Comparison of ENCODE assay signal across 22 mouse cellular contexts in the genomic region with DNA sequence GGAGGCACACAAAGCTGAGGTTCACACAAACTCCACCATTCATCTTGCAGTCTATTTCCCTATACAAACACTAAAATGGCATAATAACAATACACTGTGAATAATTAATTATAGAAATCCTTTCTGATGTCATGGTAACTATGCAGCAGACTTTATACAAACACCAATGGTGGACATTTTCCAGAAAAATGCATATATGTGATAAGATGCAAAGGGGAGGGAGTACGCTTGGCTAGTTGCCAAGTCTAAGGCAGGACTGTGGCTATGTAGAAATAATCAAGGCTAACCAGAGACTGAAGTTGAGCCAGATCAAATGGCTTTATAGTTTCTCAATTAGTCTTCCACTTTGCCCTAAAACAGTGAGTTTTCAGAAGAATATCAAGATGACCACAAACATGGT.
"Had no signal": no experiment of that assay in that cellular context is flagged by ENCODE, and none has a peak within 500 bp of the region (broad histone marks: within the 10 kb centered on the region; RNA-seq: fewer than 3 reads in every experiment).

No protein-coding gene starts in this region.

- ATAC-seq: intestine, postnatal 0 days; liver, postnatal 0 days; midbrain, embryonic 13.5 days had no signal

- H3K9me3 ChIP-seq: limb, embryonic 15.5 days had no signal

- H3K9ac ChIP-seq: limb, embryonic 12.5 days; limb, embryonic 15.5 days; liver, embryonic 14.5 days; liver, postnatal 0 days; midbrain, embryonic 13.5 days; neural tube, embryonic 12.5 days; neural tube, embryonic 15.5 days had no signal

- H3K4me3 ChIP-seq: limb, embryonic 12.5 days; limb, embryonic 15.5 days; megakaryocyte, embryonic 14.5 days; midbrain, embryonic 10.5 days; midbrain, embryonic 13.5 days; neural tube, embryonic 12.5 days; neural tube, embryonic 15.5 days had no signal

- H3K4me1 ChIP-seq: limb, embryonic 12.5 days; limb, embryonic 15.5 days; megakaryocyte, embryonic 14.5 days; midbrain, embryonic 10.5 days; midbrain, embryonic 13.5 days; neural tube, embryonic 12.5 days; neural tube, embryonic 15.5 days had no signal

- H3K27ac ChIP-seq: limb, embryonic 12.5 days; limb, embryonic 15.5 days; liver, embryonic 14.5 days; macrophage; midbrain, embryonic 10.5 days; midbrain, embryonic 13.5 days; neural tube, embryonic 12.5 days; neural tube, embryonic 15.5 days had no signal

- H3K4me2 ChIP-seq: limb, embryonic 12.5 days; limb, embryonic 15.5 days; liver, embryonic 11.5 days; midbrain, embryonic 13.5 days; neural tube, embryonic 12.5 days; neural tube, embryonic 15.5 days had no signal

- H3K27me3 ChIP-seq: limb, embryonic 12.5 days; limb, embryonic 15.5 days; megakaryocyte, embryonic 14.5 days; midbrain, embryonic 13.5 days; neural tube, embryonic 12.5 days; neural tube, embryonic 15.5 days had no signal

- DNase-seq: kidney, adult 2 months; kidney, postnatal 14 days; kidney, postnatal 4 days; left cerebral cortex, postnatal 4 days; liver, postnatal 0 days; lung, postnatal 14 days; right cerebral cortex, postnatal 25 days; spleen, adult 18-20 months; thymus, adult 2 months; thymus, postnatal 14 days; thymus, postnatal 4 days had no signal

- H3K36me3 ChIP-seq: limb, embryonic 12.5 days; limb, embryonic 15.5 days; midbrain, embryonic 10.5 days; midbrain, embryonic 13.5 days; neural tube, embryonic 12.5 days; neural tube, embryonic 15.5 days had no signal
